Mouse (Mus musculus): ENCODE results near the gene Myo1d.
"Not testable (repeated sequence)": the region's sequence is repeated elsewhere in the genome, so short reads cannot be mapped to it uniquely, and the experiment has no call there.

Myo1d gene

GRCm38 (mm10) chr11:80477341-80478199 is 302.3 kb downstream of the Myo1d start:
- peak; percentile 76 for DNase-seq

- DNase-seq = peak; percentile 95
Observed at GRCm38 (mm10) chr11:80476222-80477189, 303.3 kb downstream of the Myo1d start, which contains the start of gene Cdk5r1. TSS of gene Cdk5r1 (plus strand) at chr11:80477023.

- no peak for DNase-seq
Observed at GRCm38 (mm10) chr11:80475544-80475943, 304.3 kb downstream of the Myo1d start.

- DNase-seq = peak; percentile 66
Observed at GRCm38 (mm10) chr11:80474846-80475245, 305.0 kb downstream of the Myo1d start.

- peak; percentile 85 for DNase-seq
Observed at GRCm38 (mm10) chr11:80474175-80474691, 305.6 kb downstream of the Myo1d start.

- peak; percentile 52 for DNase-seq
Observed at GRCm38 (mm10) chr11:80471836-80472605, 307.8 kb downstream of the Myo1d start.

- DNase-seq = not testable (repeated sequence)
Observed at GRCm38 (mm10) chr11:80463605-80464130, 316.2 kb downstream of the Myo1d start.

- DNase-seq = no peak
Observed at GRCm38 (mm10) chr11:80453198-80453597, 326.6 kb downstream of the Myo1d start.

GRCm38 (mm10) chr11:80452242-80452641 is 327.6 kb downstream of the Myo1d start:
- no peak for DNase-seq

- DNase-seq = no peak
Observed at GRCm38 (mm10) chr11:80449859-80450258, 330.0 kb downstream of the Myo1d start.

GRCm38 (mm10) chr11:80446916-80447315 is 332.9 kb downstream of the Myo1d start:
- no peak for DNase-seq
